Mouse (Mus musculus): ENCODE measurements around the gene Ankrd39. TPM values are rescaled to one million over a fixed set of nuclear protein-coding genes. Genes with fewer than 3 reads are reported as not detected.

Ankrd39 gene
- polyA plus RNA-seq (2016; fragmentation: Nextera tagmentation; extraction: Ambion mirVana), result 17.8 and 21.2 TPM in 2 replicates

DNA sequence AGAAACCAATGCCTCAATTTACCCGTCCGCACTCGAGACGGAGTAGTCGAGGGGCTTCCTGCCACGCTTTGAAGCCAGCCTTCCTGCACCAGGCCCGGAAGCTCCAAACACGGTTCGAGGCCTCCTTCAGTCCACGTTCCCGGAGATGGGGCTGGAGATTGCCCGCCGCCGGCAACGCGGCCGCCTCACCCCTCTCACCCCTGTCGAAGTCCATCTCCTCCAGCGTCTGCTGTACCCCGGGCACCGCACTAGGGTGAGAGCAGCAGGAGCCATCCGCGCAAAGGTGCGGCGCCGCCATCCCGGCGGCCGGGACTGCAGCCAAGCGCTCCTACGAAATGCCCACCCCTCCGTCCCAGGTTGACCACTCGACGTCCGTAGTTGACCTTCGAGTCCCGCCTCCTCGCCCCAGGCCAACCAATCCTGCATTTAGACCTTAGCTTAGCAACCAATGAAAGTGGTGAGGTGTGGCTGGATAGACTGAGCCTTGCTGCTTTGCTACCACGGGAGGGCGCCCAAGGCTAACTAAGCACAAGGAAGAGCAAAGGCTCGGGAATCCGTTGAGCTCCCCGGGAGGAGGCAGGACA is at the start of gene Ankrd39:
Gene Ankrd39, minus strand, starts transcription at position 558 of the 584 bp plus-strand sequence.
- peak; percentile 98 for DNase-seq (ENCODE audit: low spot score)
- Histone ChIP-seq H3K27me3 (ENCODE audit: low read depth, poor library complexity, severe bottlenecking) (no peaks in the 10 kb centered on the region), H3K4me1 (peaks cover 44% of the 10 kb centered on the region), H3K4me3 (peak within 1 kb of the TSS; percentile 61), H3K36me3 (peaks cover 47% of the 10 kb centered on the region), H3K9me3 (replicated peaks) (no peaks in the 10 kb centered on the region), H3K27ac (replicated peaks) (peak within 1 kb of the TSS; percentile 84)
- under 1% methylated on average over 43 of the region's 43 CpGs for WGBS

DNA sequence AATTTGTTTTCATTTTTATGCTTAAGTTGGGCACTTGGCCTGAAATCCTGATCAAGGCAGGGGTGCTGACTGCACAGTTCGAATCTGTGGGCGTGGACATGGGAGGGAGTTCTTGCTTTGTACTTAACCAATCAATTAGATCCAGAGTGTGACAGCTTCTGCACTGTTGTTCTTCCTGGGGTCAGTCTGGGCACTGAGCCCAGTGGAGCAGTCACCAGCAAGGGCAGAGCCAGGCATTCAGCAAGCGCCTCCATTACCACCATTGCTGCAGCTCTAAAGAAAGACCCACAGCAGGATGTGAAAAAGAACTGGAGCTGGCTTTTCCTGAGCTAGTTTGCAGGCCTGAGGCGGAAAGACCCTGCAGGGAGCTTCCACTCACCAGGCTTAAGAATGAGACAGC is 48.9 kb upstream of the Ankrd39 start:
- Histone ChIP-seq H3K27me3 (ENCODE audit: low read depth, poor library complexity, severe bottlenecking) (no peaks in the 10 kb centered on the region), H3K4me3 (peak overlapping the region; percentile 2; the same call in 1 of the 2 replicates), H3K4me1 (peaks cover 31% of the 10 kb centered on the region), H3K27ac (replicated peaks) (peak overlapping the region; percentile 67), H3K9me3 (replicated peaks) (no peaks in the 10 kb centered on the region), H3K36me3 (no peaks in the 10 kb centered on the region)
- DNase-seq (ENCODE audit: low spot score), result peak; percentile 54
- WGBS, result 15% methylated on average over 4 of the region's 4 CpGs

DNA sequence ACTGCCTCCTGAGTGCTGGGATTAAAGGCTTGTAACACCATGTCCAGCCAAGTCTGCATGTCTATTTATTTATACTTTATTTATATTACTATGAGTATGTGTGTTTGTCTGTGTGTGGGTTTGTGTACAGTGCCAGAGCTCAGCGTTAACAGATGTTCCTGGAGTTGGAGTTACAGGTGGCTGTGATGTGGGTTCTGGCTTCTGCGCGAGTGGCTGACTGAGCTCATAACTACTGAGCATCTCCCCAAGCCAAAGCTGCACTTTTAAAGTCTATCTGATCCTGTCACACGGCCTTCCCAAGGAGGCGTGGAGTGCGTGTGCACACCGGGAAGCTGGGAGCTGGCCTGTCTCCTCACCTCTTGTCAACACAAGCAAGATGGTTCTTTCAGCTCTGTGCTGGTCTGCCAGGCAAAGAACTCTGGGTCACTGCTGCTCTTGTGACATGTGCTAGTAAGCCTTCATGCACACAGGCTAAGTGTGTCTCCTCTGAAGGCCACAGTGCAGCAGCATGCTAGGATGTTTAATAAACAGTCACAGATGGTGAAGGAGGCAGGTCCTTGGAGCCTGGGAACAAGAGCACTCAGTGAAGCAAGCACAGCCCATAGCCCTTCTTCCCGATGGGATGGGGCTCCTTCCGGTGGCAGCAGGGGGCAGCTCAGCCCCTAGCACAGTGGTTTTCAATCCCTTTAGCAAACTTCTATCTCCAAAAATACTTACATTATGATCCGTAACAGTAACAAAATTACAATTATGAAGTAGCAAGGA is 48.1 kb upstream of the Ankrd39 start:
- H3K4me1 ChIP-seq, result peaks cover 34% of the 10 kb centered on the region
- no peak overlapping the region for H3K4me3 ChIP-seq
- DNase-seq (ENCODE audit: low spot score), result no peak
- peak overlapping the region; percentile 67 for H3K27ac ChIP-seq (replicated peaks)
- WGBS, result 61% methylated on average over 10 of the region's 10 CpGs
- H3K36me3 ChIP-seq, result no peaks in the 10 kb centered on the region
- no peaks in the 10 kb centered on the region for H3K9me3 ChIP-seq (replicated peaks)
- H3K27me3 ChIP-seq (ENCODE audit: low read depth, poor library complexity, severe bottlenecking), result no peaks in the 10 kb centered on the region

DNA sequence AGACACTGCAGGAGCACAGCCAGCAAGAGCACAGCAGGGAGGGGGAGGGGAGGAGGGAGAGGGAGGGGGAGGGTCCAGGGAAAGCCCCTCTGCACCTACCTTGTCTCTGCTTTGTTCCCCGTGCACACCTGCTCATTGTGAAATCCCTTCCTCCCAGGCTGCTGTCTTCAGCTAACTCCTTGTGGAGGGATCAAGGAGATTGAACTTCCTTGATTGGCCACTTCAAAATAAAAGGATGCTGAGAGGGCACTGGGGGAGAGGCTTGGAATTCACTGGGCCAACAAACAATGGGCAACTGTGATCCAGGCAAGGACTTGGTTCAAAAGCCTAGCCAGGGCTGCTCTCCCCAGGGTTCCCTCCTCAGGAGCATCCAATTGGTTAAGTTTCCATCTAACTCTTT is 45.9 kb upstream of the Ankrd39 start:
- no peaks in the 10 kb centered on the region for H3K36me3 ChIP-seq
- no peak for DNase-seq (ENCODE audit: low spot score)
- no peaks in the 10 kb centered on the region for H3K9me3 ChIP-seq (replicated peaks)
- H3K4me1 ChIP-seq, result peaks cover 57% of the 10 kb centered on the region
- H3K4me3 ChIP-seq, result no peak overlapping the region
- no peaks in the 10 kb centered on the region for H3K27me3 ChIP-seq (ENCODE audit: low read depth, poor library complexity, severe bottlenecking)
- WGBS, result 15% methylated on average over 1 of the region's 1 CpGs
- H3K27ac ChIP-seq (replicated peaks), result no peak overlapping the region; the same call in 1 of the 2 replicates

DNA sequence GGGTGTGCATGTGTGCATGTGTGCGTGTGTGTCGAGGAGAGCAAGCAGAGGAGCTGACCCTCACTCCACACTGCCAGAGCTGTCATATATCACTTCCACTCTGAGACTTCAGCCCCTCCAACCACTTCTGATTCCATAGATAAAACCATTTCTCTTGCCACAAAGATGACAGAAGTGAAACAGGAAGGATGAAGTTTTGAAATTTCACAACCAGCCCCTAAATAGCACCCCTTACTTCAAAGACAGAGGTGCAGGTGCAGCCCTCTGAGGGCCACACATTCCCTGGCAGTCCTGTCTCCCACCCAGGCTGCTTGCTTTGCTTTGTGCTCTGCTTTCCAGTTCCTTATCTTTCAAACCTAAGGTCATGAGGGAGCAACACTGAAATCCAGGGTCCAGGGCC is 44.2 kb upstream of the Ankrd39 start:
- Histone ChIP-seq H3K4me3 (no peak overlapping the region), H3K27me3 (ENCODE audit: low read depth, poor library complexity, severe bottlenecking) (no peaks in the 10 kb centered on the region), H3K9me3 (replicated peaks) (no peaks in the 10 kb centered on the region), H3K36me3 (no peaks in the 10 kb centered on the region), H3K27ac (replicated peaks) (no peak overlapping the region; the same call in 1 of the 2 replicates), H3K4me1 (peaks cover 62% of the 10 kb centered on the region)
- 86% methylated on average over 2 of the region's 2 CpGs for WGBS
- DNase-seq (ENCODE audit: low spot score), result no peak

DNA sequence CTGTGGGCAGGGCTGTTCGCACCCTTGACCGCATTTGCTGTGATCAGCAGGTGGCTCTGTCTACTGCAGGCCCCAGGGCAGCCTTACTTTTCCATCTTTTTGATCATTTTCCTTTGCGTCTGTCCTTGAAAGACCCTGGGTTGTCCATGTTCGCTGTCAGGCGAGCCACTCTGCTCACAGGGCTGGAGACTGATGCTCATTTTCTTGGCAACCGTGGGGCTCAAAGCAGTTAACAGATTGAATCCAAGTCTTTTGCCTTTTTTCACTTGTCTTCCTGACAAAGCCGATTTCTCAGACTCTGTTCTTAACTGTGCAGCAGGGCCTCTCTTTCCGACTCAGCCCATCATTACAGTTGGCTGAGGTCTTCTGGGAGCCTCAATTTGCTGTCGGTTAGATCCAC is 43.4 kb upstream of the Ankrd39 start:
- no peaks in the 10 kb centered on the region for H3K36me3 ChIP-seq
- peaks cover 62% of the 10 kb centered on the region for H3K4me1 ChIP-seq
- H3K27me3 ChIP-seq (ENCODE audit: low read depth, poor library complexity, severe bottlenecking), result no peaks in the 10 kb centered on the region
- H3K4me3 ChIP-seq, result no peak overlapping the region
- peak overlapping the region; percentile 67 for H3K27ac ChIP-seq (replicated peaks)
- DNase-seq (ENCODE audit: low spot score), result no peak
- H3K9me3 ChIP-seq (replicated peaks), result no peaks in the 10 kb centered on the region
- 76% methylated on average over 9 of the region's 9 CpGs for WGBS

DNA sequence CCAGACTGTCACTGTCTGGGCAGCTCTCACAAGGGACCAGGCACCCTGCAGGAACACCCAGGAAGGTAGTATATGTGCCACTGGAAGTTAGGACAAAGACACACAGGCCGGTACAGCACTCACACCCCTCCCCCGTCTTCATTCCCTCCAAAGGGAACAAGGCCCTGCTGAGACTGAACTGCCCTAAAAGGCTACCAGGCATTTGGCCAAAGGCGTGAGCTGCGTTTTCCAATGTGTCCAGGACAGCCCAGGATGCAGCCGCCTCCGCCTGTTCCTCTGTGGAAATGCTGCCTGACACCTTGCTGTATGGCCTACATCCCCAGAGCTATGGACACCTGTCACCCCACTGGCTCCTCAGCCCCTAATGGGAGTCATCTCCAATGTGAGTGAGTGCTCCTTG is 42.2 kb upstream of the Ankrd39 start:
- no peak for DNase-seq (ENCODE audit: low spot score)
- H3K27ac ChIP-seq (replicated peaks), result peak overlapping the region; percentile 67
- peaks cover 55% of the 10 kb centered on the region for H3K4me1 ChIP-seq

DNA sequence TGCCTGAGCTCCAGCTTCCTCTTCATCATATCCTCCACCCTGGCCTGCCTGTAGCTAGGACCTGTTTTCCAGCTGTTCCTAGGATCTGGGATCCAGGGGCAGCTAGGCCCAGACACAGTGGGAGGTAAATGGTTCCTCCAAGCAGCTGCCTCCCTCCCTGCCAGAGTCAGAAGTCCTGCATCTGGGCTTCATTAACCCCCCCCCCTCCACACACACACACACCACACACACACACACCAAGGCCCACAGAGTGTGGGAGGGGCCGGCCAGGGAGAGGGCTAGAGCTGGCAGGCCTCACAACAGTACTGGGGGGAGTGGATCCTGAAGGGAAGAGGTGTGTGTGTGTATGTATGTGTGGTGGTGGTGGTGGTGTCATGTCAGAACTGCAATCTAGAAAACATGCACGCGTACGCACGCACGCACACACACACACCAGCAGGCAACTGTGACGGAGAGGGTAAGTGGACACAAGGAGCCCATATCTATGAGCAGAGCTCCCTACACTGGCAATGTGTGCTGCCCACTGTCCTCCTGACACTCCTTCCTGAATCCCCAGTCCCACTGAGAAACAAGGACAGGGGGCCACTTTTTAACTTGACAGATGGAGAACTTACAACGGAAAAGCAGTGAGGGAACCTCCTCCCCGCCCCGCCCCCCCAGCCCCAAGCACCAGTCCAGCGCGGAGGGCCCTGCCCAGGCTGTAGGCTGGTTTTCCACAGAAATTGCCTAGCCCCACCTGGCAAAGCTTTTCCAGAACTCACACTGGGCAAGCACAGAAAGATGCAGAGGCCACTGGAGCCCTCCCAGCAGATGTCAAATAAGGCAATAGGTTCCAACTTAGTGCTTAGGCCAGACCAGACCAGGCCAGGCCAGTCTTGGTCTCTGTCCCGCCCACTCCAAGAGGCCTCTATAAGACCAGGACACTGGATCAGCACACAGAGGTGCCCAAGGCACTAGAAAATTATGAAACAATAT is 41.5 kb upstream of the Ankrd39 start:
- peak; percentile 43 for DNase-seq (ENCODE audit: low spot score)
- no peaks in the 10 kb centered on the region for H3K36me3 ChIP-seq
- H3K27ac ChIP-seq (replicated peaks), result peak overlapping the region; percentile 67
- H3K9me3 ChIP-seq (replicated peaks), result no peaks in the 10 kb centered on the region
- H3K27me3 ChIP-seq (ENCODE audit: low read depth, poor library complexity, severe bottlenecking), result no peaks in the 10 kb centered on the region
- H3K4me1 ChIP-seq, result peaks cover 62% of the 10 kb centered on the region
- no peak overlapping the region for H3K4me3 ChIP-seq
- WGBS, result 63% methylated on average over 13 of the region's 13 CpGs

More for the DNA sequence above, 42.2 kb upstream of the Ankrd39 start:
- Histone ChIP-seq H3K4me3 (no peak overlapping the region), H3K9me3 (replicated peaks) (no peaks in the 10 kb centered on the region), H3K36me3 (no peaks in the 10 kb centered on the region), H3K27me3 (ENCODE audit: low read depth, poor library complexity, severe bottlenecking) (no peaks in the 10 kb centered on the region)
- WGBS, result 40% methylated on average over 6 of the region's 6 CpGs

DNA sequence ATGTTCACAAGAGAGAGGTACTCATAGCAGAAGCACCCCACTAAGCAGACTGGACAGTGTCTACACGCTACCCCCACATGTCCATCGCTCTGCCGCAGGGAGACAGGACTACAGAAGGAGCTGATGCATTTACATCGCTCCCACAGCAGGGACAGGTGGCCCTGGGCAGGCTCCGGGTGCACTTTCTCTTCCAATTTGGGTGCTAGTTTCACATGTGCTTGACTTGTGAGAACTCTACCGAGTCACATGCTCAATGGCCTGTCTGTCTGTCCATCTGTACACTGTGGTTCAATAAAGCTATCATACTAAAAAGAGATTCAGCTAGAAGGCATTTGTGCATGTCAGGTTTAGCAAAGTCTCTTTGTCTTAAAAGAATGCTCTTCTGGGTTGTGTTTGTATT is 40.6 kb upstream of the Ankrd39 start:
- no peaks in the 10 kb centered on the region for H3K9me3 ChIP-seq (replicated peaks)
- H3K27me3 ChIP-seq (ENCODE audit: low read depth, poor library complexity, severe bottlenecking), result no peaks in the 10 kb centered on the region
- H3K4me3 ChIP-seq, result no peak overlapping the region
- H3K27ac ChIP-seq (replicated peaks), result peak overlapping the region; percentile 67; the same call in 1 of the 2 replicates
- no peak for DNase-seq (ENCODE audit: low spot score)
- peaks cover 58% of the 10 kb centered on the region for H3K4me1 ChIP-seq
- H3K36me3 ChIP-seq, result no peaks in the 10 kb centered on the region
- 89% methylated on average over 6 of the region's 6 CpGs for WGBS

DNA sequence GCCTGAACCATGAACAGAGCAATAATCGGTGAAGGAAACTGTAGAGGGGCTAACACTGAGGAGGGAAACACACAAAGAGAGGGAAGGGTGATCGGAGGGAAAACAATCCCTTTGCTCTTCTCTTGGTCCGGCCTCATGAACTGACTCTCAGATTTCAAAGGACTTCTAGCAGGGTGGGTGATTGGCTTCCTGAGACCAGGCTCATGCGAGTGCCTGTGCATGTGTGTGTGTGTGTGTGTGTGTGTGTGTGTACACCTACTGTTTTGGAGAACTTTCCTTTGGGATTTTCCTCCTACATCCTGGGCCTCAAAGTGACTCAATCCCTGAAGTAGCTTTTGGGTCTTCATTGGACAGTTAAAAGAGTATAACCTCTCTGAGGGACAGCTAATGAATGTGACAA is 39.0 kb upstream of the Ankrd39 start:
- WGBS, result 42% methylated on average over 4 of the region's 4 CpGs
- DNase-seq (ENCODE audit: low spot score), result no peak
- no peaks in the 10 kb centered on the region for H3K9me3 ChIP-seq (replicated peaks)
- peaks cover 5% of the 10 kb centered on the region; the same call in 1 of the 2 replicates for H3K27me3 ChIP-seq (ENCODE audit: low read depth, poor library complexity, severe bottlenecking)
- H3K36me3 ChIP-seq, result no peaks in the 10 kb centered on the region
- H3K27ac ChIP-seq (replicated peaks), result peak overlapping the region; percentile 38; the same call in 1 of the 2 replicates
- peaks cover 60% of the 10 kb centered on the region for H3K4me1 ChIP-seq
- no peak overlapping the region for H3K4me3 ChIP-seq

DNA sequence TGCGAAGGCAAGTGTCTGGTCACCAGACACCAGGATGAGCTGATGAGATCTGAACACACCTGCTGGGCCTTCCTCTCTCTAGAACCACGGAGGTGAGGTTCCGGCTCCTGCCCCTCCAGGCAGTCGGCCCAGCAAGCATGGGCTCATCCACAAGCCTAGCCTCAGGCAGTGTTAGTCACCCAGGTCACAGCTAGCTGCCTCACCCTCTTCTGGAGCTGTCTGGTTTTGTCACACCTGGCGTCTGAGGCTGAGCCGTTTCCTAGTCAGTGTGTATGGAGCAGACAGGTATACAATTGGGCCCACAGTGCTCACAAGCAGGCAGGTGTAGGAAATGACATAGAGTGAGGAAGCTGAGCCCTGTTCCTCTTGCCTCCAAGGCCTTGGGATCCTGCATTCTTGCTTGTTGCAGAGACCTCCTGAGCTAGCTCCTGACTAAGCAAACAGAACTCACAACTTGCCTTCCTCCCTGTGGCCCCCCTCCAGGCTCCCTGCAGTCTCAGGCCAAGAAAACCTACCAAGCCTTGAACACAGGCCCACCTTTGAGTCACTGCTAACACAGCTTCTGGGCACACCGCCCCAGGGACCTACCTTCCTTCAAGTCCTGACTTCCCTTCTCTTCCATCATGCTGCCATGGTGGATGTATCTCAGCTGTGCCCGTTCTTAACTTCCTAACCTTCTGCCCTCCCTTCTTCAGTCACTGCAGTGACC is 36.3 kb upstream of the Ankrd39 start:
- no peak overlapping the region for H3K27ac ChIP-seq (replicated peaks)
- H3K36me3 ChIP-seq, result no peaks in the 10 kb centered on the region
- H3K27me3 ChIP-seq (ENCODE audit: low read depth, poor library complexity, severe bottlenecking), result peaks cover 5% of the 10 kb centered on the region; the same call in 1 of the 2 replicates
- DNase-seq (ENCODE audit: low spot score), result no peak
- peaks cover 62% of the 10 kb centered on the region for H3K4me1 ChIP-seq
- no peak overlapping the region for H3K4me3 ChIP-seq
- 83% methylated on average over 8 of the region's 8 CpGs for WGBS
- H3K9me3 ChIP-seq (replicated peaks), result no peaks in the 10 kb centered on the region

DNA sequence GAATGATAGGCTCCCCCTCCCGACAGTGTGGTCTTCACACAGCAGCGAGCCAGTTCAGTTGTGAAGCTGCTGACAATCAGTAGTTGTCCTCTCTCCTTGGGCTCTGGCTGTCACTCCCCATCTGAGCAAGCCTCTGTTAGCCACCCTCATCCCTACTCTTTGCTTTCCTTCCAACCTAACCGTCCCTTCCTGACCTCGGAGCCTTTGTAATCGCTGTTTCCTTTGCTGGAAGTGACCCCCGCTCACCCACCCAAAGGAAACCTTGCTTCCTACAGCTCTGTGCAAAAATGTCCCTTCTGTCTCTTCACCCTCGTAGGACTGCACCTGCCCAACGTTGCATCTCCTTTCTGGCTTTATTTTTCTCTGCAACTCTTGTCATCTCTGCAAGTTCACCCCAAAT is 35.0 kb upstream of the Ankrd39 start:
- Histone ChIP-seq H3K4me3 (no peak overlapping the region), H3K27ac (replicated peaks) (peak overlapping the region; percentile 47), H3K4me1 (peaks cover 52% of the 10 kb centered on the region), H3K27me3 (ENCODE audit: low read depth, poor library complexity, severe bottlenecking) (peaks cover 5% of the 10 kb centered on the region; the same call in 1 of the 2 replicates), H3K36me3 (no peaks in the 10 kb centered on the region), H3K9me3 (replicated peaks) (no peaks in the 10 kb centered on the region)
- WGBS, result 75% methylated on average over 8 of the region's 8 CpGs
- DNase-seq (ENCODE audit: low spot score), result no peak

Data from midbrain, embryonic 10.5 days (tissue).